Mouse (Mus musculus) gonadal fat pad, adult 2 months (tissue): Measurements from ENCODE around the gene Cdh13. TPM values are rescaled to one million over a fixed set of nuclear protein-coding genes. Genes with fewer than 3 reads are reported as not detected.

Source experiments
- DNase-seq: peaks from one replicate; pipeline ENCODE4 v3.0.0-alpha.2; 2012; ENCODE audit warnings: low read depth
- polyA plus RNA-seq: library from polyadenylated mRNA; depleted of rRNA; stranded (reverse); fragments of >200 nt; gene quantifications from 2 replicates; pipeline ENCODE4 v1.2.3, GENCODE M21; 2012

Cdh13 gene
- polyA plus RNA-seq, 1 experiment, result 26.9 TPM

GRCm38 (mm10) chr8:119057876-119058275 is 774.3 kb downstream of the Cdh13 start:
- no peak for DNase-seq

- no peak for DNase-seq
Observed at GRCm38 (mm10) chr8:119061671-119062070, 778.1 kb downstream of the Cdh13 start.

GRCm38 (mm10) chr8:119064523-119064922 is 781.0 kb downstream of the Cdh13 start:
- DNase-seq, result no peak

- no peak for DNase-seq
Observed at GRCm38 (mm10) chr8:119072291-119072690, 788.8 kb downstream of the Cdh13 start.

GRCm38 (mm10) chr8:119085022-119085421 is 801.5 kb downstream of the Cdh13 start:
- DNase-seq, result no peak

- DNase-seq, result no peak
Observed at GRCm38 (mm10) chr8:119098261-119098660, 814.7 kb downstream of the Cdh13 start.

GRCm38 (mm10) chr8:119102871-119103270 is 819.3 kb downstream of the Cdh13 start:
- DNase-seq, result no peak

GRCm38 (mm10) chr8:119109655-119110054 is 826.1 kb downstream of the Cdh13 start:
- DNase-seq, result no peak

- DNase-seq, result no peak
Observed at GRCm38 (mm10) chr8:119112861-119113260, 829.3 kb downstream of the Cdh13 start.

- no peak for DNase-seq
Observed at GRCm38 (mm10) chr8:119121236-119121635, 837.7 kb downstream of the Cdh13 start.

GRCm38 (mm10) chr8:119127841-119128240 is 844.3 kb downstream of the Cdh13 start:
- no peak for DNase-seq

- DNase-seq, result no peak
Observed at GRCm38 (mm10) chr8:119128266-119128665, 844.7 kb downstream of the Cdh13 start.

GRCm38 (mm10) chr8:119156454-119156921 is 873.0 kb downstream of the Cdh13 start:
- no peak for DNase-seq

- DNase-seq, result no peak
Observed at GRCm38 (mm10) chr8:119158628-119159027, 875.1 kb downstream of the Cdh13 start.

GRCm38 (mm10) chr8:119159794-119160193 is 876.3 kb downstream of the Cdh13 start:
- no peak for DNase-seq

GRCm38 (mm10) chr8:119164076-119164475 is 880.5 kb downstream of the Cdh13 start:
- DNase-seq, result no peak

- DNase-seq, result no peak
Observed at GRCm38 (mm10) chr8:119177226-119177935, 893.8 kb downstream of the Cdh13 start.

GRCm38 (mm10) chr8:119180626-119181025 is 897.1 kb downstream of the Cdh13 start:
- DNase-seq, result no peak

GRCm38 (mm10) chr8:119195695-119196094 is 912.2 kb downstream of the Cdh13 start:
- DNase-seq, result no peak

GRCm38 (mm10) chr8:119196486-119197150 is 913.1 kb downstream of the Cdh13 start:
- DNase-seq, result no peak

GRCm38 (mm10) chr8:119208567-119208966 is 925.0 kb downstream of the Cdh13 start:
- DNase-seq, result no peak

GRCm38 (mm10) chr8:119224547-119224946 is 941.0 kb downstream of the Cdh13 start:
- no peak for DNase-seq

GRCm38 (mm10) chr8:119245181-119245580 is 961.6 kb downstream of the Cdh13 start:
- DNase-seq, result no peak
